Mouse (Mus musculus) heart, embryonic 14.5 days (tissue): ENCODE data around the gene Kirrel3. TPM values are rescaled to one million over a fixed set of nuclear protein-coding genes. Genes with fewer than 3 reads are reported as not detected.

Experiments used
- ATAC-seq: fragments of 200-750 bp; cut with Nextera tagmentation; 2 replicates; pipeline ENCODE4 v1.8.0; 2017; ENCODE audit warnings: low read depth, moderate TSS enrichment; ENCODE audit not compliant: insufficient number of reproducible peaks, insufficient read depth, low FRiP score
- H3K27ac ChIP-seq, 2 experiments: fragments of 200-500 bp in 1 of 2; fragments of 300-500 bp in 1 of 2; sonication (generic) in 1 of 2; replicated peaks in 1 of 2; 2 replicates each; pipeline ENCODE4 v1.5.1; 2012 to 2014; ENCODE audit warnings: low read depth in 2 of 2, low read length in 2 of 2, control low read depth in 1 of 2, mild to moderate bottlenecking in 1 of 2, mixed read lengths in 1 of 2; ENCODE audit not compliant: control insufficient read depth in 1 of 2, insufficient read depth in 1 of 2
- H3K27me3 ChIP-seq: fragments of 300-500 bp; sonication (generic); 2 replicates; pipeline ENCODE4 v1.6.1; 2014; ENCODE audit warnings: mild to moderate bottlenecking, low read length, control low read depth; ENCODE audit not compliant: control insufficient read depth, insufficient read depth
- H3K36me3 ChIP-seq: fragments of 300-500 bp; sonication (generic); 2 replicates; pipeline ENCODE4 v1.6.1; 2014; ENCODE audit warnings: mild to moderate bottlenecking, control low read depth, low read length, mixed read lengths; ENCODE audit not compliant: control insufficient read depth, insufficient read depth
- H3K4me1 ChIP-seq, 2 experiments: fragments of 200-500 bp in 1 of 2; fragments of 300-500 bp in 1 of 2; sonication (generic) in 1 of 2; 2 replicates each; pipeline ENCODE4 v1.6.1; 2012 to 2014; ENCODE audit warnings: low read length in 2 of 2, control low read depth in 1 of 2, mixed read lengths in 1 of 2; ENCODE audit not compliant: control insufficient read depth in 2 of 2, insufficient read depth in 2 of 2
- H3K4me2 ChIP-seq: fragments of 300-500 bp; sonication (generic); 2 replicates; pipeline ENCODE4 v1.6.1; 2014; ENCODE audit warnings: mild to moderate bottlenecking, low read length
- H3K4me3 ChIP-seq, 2 experiments: fragments of 200-500 bp in 1 of 2; fragments of 300-500 bp in 1 of 2; sonication (generic) in 1 of 2; 2 replicates each; pipeline ENCODE4 v1.5.1; 2012 to 2014; ENCODE audit warnings: low read length in 2 of 2, mild to moderate bottlenecking in 2 of 2, control low read depth in 1 of 2, low read depth in 1 of 2, moderate library complexity in 1 of 2; ENCODE audit not compliant: control insufficient read depth in 1 of 2, insufficient read depth in 1 of 2
- H3K9ac ChIP-seq: fragments of 300-500 bp; sonication (generic); 2 replicates; pipeline ENCODE4 v1.6.1; 2014; ENCODE audit warnings: mild to moderate bottlenecking, low read length
- H3K9me3 ChIP-seq: fragments of 300-500 bp; sonication (generic); 2 replicates; pipeline ENCODE4 v1.6.1; 2016; ENCODE audit warnings: low read length, control low read depth; ENCODE audit not compliant: control insufficient read depth
- WGBS: fragments of 180-500 bp; shearing (Covaris S2); extraction: QIAGEN DNeasy Blood & Tissue Kit; methylation state at CpG from one replicate; pipeline ENCODE4 v1.1.7; 2014; 5-methylcytosine and 5-hydroxymethylcytosine counted together
- polyA plus RNA-seq: library from polyadenylated mRNA; unstranded; fragments of >200 nt; fragmentation: Nextera tagmentation; extraction: Ambion mirVana; gene quantifications from 2 replicates; pipeline ENCODE4 v1.2.1, GENCODE M21; 2014

The Kirrel3 gene
- polyA plus RNA-seq, 1 experiment from 2014 or later = 1.0 TPM

- ATAC-seq = no peak
- H3K27me3 ChIP-seq = no peaks in the 10 kb centered on the region
- no peak overlapping the region for H3K27ac ChIP-seq
- no peaks in the 10 kb centered on the region for H3K4me1 ChIP-seq
- no peak overlapping the region for H3K4me3 ChIP-seq
- 72% methylated on average over 2 of the region's 2 CpGs for WGBS
- no peak overlapping the region for H3K9ac ChIP-seq
- no peak overlapping the region for H3K4me2 ChIP-seq
- H3K9me3 ChIP-seq = no peaks in the 10 kb centered on the region
- no peaks in the 10 kb centered on the region for H3K36me3 ChIP-seq
Measured at GRCm38 (mm10) chr9:34888298-34888697, 402.6 kb downstream of the Kirrel3 start.

DNA sequence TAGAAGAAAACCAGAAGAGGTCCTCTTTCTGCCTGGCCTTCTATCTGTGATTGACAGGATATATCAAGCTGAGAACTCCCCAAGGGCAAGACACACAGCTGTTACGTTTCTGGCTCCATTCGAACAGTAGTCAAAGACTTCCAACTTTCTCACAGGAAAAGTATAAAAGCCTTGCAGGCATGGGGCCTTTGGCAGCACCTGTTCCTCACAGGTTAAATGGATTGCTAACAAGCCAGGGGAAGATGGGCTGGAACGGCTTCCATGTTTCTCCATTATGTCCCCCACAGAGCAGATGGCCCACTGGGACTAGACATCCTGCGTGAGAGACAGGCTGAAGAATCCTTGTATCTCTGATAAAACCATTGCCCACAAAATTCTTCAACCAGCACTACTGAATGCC lies 415.5 kb downstream of the Kirrel3 start:
- ATAC-seq = no peak
- no peak overlapping the region for H3K27ac ChIP-seq
- H3K9ac ChIP-seq = no peak overlapping the region
- no peaks in the 10 kb centered on the region for H3K27me3 ChIP-seq
- no peaks in the 10 kb centered on the region for H3K4me1 ChIP-seq
- no peaks in the 10 kb centered on the region for H3K9me3 ChIP-seq
- no peaks in the 10 kb centered on the region for H3K36me3 ChIP-seq
- 61% methylated on average over 4 of the region's 4 CpGs for WGBS
- no peak overlapping the region for H3K4me2 ChIP-seq
- no peak overlapping the region for H3K4me3 ChIP-seq

DNA sequence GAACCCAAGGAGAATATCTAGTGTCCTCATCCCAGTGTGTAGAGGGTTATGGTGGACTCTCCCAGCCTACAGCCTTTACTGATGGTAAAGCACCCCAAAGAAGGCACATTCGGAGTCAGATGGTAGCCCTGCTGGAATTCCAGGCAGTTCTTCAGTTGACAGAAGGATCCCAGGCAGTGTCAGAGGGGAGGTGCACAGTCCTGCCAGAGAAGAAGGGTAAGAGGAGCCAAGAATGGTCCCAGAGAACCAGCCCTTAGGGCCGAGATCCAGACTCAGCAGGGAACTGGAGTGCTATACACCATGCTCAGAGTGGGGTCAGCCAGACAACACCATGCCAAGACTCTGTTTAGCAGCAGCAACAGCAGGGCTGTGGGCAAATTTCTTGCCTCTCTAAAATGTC lies 416.2 kb downstream of the Kirrel3 start:
- H3K27ac ChIP-seq = no peak overlapping the region
- ATAC-seq = no peak
- WGBS = 57% methylated on average over 2 of the region's 2 CpGs
- no peaks in the 10 kb centered on the region for H3K9me3 ChIP-seq
- H3K4me3 ChIP-seq = no peak overlapping the region
- no peak overlapping the region for H3K9ac ChIP-seq
- no peak overlapping the region for H3K4me2 ChIP-seq
- H3K27me3 ChIP-seq = no peaks in the 10 kb centered on the region
- H3K4me1 ChIP-seq = no peaks in the 10 kb centered on the region
- H3K36me3 ChIP-seq = no peaks in the 10 kb centered on the region

GRCm38 (mm10) chr9:34905164-34905563 lies 419.5 kb downstream of the Kirrel3 start:
- Histone ChIP-seq H3K36me3 (no peaks in the 10 kb centered on the region), H3K9ac (no peak overlapping the region), H3K27me3 (no peaks in the 10 kb centered on the region), H3K4me2 (no peak overlapping the region), H3K27ac (no peak overlapping the region), H3K4me1 (no peaks in the 10 kb centered on the region), H3K4me3 (no peak overlapping the region), H3K9me3 (no peaks in the 10 kb centered on the region)
- WGBS = 73% methylated on average over 6 of the region's 6 CpGs
- ATAC-seq = no peak

DNA sequence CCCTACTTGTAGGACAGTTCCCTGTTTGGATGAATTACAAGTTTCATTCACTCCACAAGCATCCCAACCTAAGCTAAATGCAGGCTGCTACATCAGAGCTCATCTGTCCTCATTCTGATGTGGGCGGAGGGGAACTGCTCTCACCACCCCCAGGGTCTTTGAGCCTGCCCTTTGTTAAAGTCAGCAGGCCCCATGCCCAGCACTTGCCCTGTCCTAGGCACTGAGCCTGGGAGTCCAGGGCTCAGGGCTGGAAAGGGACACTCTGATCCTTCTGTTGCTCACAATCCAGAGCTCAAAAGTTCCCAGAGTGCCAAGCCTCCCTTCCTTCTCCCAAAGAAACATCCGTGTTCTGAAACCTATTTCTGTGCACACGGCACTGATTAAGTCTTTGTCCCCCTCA lies 422.3 kb downstream of the Kirrel3 start:
- H3K27ac ChIP-seq = no peak overlapping the region
- no peaks in the 10 kb centered on the region for H3K36me3 ChIP-seq
- no peaks in the 10 kb centered on the region for H3K27me3 ChIP-seq
- H3K4me3 ChIP-seq = no peak overlapping the region
- H3K4me2 ChIP-seq = no peak overlapping the region
- H3K9ac ChIP-seq = no peak overlapping the region
- no peaks in the 10 kb centered on the region for H3K4me1 ChIP-seq
- 68% methylated on average over 3 of the region's 3 CpGs for WGBS
- no peaks in the 10 kb centered on the region for H3K9me3 ChIP-seq
- no peak for ATAC-seq

DNA sequence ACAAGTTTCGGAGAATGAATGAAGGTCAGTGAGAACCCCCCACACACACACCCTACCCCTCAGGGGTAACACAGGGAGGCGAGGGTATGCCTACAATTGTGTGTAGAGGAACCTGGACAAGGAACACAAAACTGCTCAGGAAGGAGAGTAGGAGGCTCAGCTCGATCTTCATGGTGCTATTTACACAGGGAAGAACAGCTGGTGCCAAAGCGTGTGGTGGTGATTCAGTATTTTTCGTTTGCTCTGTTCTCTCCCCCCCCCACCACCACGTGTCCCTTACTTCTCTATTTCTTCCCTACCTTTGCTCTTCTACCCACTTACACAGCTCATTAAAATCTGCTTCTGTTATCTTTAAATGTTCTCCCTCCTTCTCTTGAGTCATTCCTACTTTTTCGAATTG lies 426.1 kb downstream of the Kirrel3 start:
- Histone ChIP-seq H3K9ac (no peak overlapping the region), H3K36me3 (no peaks in the 10 kb centered on the region), H3K4me2 (no peak overlapping the region), H3K27me3 (no peaks in the 10 kb centered on the region), H3K27ac (no peak overlapping the region), H3K4me3 (no peak overlapping the region), H3K4me1 (no peaks in the 10 kb centered on the region), H3K9me3 (no peaks in the 10 kb centered on the region)
- ATAC-seq = no peak
- 74% methylated on average over 7 of the region's 7 CpGs for WGBS

- no peaks in the 10 kb centered on the region for H3K36me3 ChIP-seq
- H3K4me2 ChIP-seq = no peak overlapping the region
- 87% methylated on average over 2 of the region's 2 CpGs for WGBS
- no peak for ATAC-seq
- H3K9me3 ChIP-seq = no peaks in the 10 kb centered on the region
- no peak overlapping the region for H3K27ac ChIP-seq
- no peak overlapping the region for H3K9ac ChIP-seq
- H3K4me1 ChIP-seq = no peaks in the 10 kb centered on the region
- H3K4me3 ChIP-seq = no peak overlapping the region
- H3K27me3 ChIP-seq = no peaks in the 10 kb centered on the region
Measured at GRCm38 (mm10) chr9:34912273-34912972, 426.7 kb downstream of the Kirrel3 start.

DNA sequence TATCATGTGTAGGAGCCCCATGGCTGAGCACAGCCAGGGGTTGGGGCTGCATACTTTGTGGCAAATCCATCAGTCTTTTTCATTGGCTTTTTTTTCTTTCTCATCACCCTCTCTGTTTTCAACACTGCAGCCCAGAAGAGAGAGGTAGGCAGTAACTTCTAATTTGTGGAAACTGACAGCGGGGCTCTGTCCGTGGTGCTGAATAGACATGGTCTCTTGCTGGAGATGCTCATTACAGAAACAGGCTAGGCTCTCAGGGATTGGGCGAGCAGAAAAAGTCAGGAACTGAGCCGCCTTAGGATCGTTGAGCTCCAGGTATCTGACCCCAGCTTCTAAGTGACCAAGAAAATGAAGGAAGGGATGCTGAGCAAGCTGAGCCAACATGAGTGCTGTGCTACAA lies 427.3 kb downstream of the Kirrel3 start:
- Histone ChIP-seq H3K27me3 (no peaks in the 10 kb centered on the region), H3K4me2 (no peak overlapping the region), H3K27ac (no peak overlapping the region), H3K9me3 (no peaks in the 10 kb centered on the region), H3K36me3 (no peaks in the 10 kb centered on the region), H3K9ac (no peak overlapping the region), H3K4me1 (no peaks in the 10 kb centered on the region), H3K4me3 (no peak overlapping the region)
- WGBS = 3% methylated on average over 5 of the region's 5 CpGs
- ATAC-seq = no peak
